Mouse (Mus musculus) forebrain, embryonic 12.5 days (tissue): ENCODE measurements around the gene 4933407L21Rik. TPM values are rescaled to one million over a fixed set of nuclear protein-coding genes. Genes with fewer than 3 reads are reported as not detected.
"Not testable (repeated sequence)": the region's sequence is repeated elsewhere in the genome, so short reads cannot be mapped to it uniquely, and the experiment has no call there.

Experiments used
- ATAC-seq: fragments of 200-750 bp; cut with Nextera tagmentation; 2 replicates; pipeline ENCODE4 v1.8.0; 2017; ENCODE audit warnings: moderate TSS enrichment; ENCODE audit not compliant: low FRiP score
- H3K27ac ChIP-seq: fragments of 300-500 bp; sonication (generic); 2 replicates; pipeline ENCODE4 v1.5.1; 2016; ENCODE audit warnings: mild to moderate bottlenecking
- H3K27me3 ChIP-seq: fragments of 300-500 bp; sonication (generic); 2 replicates; pipeline ENCODE4 v1.6.1; 2016; ENCODE audit warnings: mild to moderate bottlenecking
- H3K36me3 ChIP-seq: fragments of 300-500 bp; sonication (generic); replicated peaks from 2 replicates; pipeline ENCODE4 v1.6.1; 2016; ENCODE audit warnings: mild to moderate bottlenecking
- H3K4me1 ChIP-seq: fragments of 300-500 bp; sonication (generic); 2 replicates; pipeline ENCODE4 v1.6.1; 2016
- H3K4me2 ChIP-seq: fragments of 300-500 bp; sonication (generic); 2 replicates; pipeline ENCODE4 v1.6.1; 2016; ENCODE audit warnings: mild to moderate bottlenecking, moderate library complexity
- H3K4me3 ChIP-seq: fragments of 300-500 bp; sonication (generic); replicated peaks from 2 replicates; pipeline ENCODE4 v1.5.1; 2016; ENCODE audit warnings: mild to moderate bottlenecking
- H3K9ac ChIP-seq: fragments of 300-500 bp; sonication (generic); 2 replicates; pipeline ENCODE4 v1.6.1; 2016; ENCODE audit warnings: mild to moderate bottlenecking
- H3K9me3 ChIP-seq: fragments of 300-500 bp; sonication (generic); 2 replicates; pipeline ENCODE4 v1.6.1; 2016
- WGBS: fragments of 180-500 bp; shearing (Covaris S2); methylation state at CpG from one replicate; pipeline ENCODE4 v1.1.7; 2016; 5-methylcytosine and 5-hydroxymethylcytosine counted together
- polyA plus RNA-seq: library from polyadenylated mRNA; unstranded; fragments of >200 nt; fragmentation: Nextera tagmentation; extraction: Ambion mirVana; gene quantifications from 2 replicates; pipeline ENCODE4 v1.2.1, GENCODE M21; 2016

4933407L21Rik gene
- polyA plus RNA-seq, 1 experiment from 2014 or later = 2.4 TPM

- WGBS = 67% methylated on average over 3 of the region's 3 CpGs
- Histone ChIP-seq H3K27ac (no peak overlapping the region), H3K4me2 (no peak overlapping the region), H3K36me3 (no peaks in the 10 kb centered on the region), H3K27me3 (no peaks in the 10 kb centered on the region), H3K9ac (no peak overlapping the region), H3K9me3 (no peaks in the 10 kb centered on the region), H3K4me1 (no peaks in the 10 kb centered on the region), H3K4me3 (no peak overlapping the region)
- ATAC-seq = no peak
Measured at GRCm38 (mm10) chr1:85972341-85972740, 44.1 kb downstream of the 4933407L21Rik start.

DNA sequence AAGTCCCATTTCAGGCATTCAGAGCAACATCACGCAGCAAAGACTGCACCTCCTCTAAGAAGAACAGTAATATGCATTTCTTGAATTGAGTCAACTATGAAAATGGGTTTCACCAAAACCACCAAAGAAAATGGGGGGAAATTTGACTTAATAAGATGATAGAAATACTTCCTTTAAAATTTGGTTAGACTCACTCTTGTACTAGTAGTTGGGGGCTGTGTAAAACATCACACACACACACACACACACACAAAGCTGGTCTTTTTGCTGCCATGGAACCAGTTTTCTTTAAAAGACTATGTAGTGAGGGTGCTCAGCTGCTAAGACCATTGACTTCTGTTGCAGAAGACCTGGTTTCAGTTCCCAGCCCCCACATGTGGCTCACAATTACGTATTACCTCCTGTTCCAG lies 45.2 kb downstream of the 4933407L21Rik start:
- H3K9ac ChIP-seq = no peak overlapping the region
- WGBS = 84% methylated on average over 2 of the region's 2 CpGs
- no peaks in the 10 kb centered on the region for H3K27me3 ChIP-seq
- H3K4me3 ChIP-seq = no peak overlapping the region
- no peaks in the 10 kb centered on the region for H3K9me3 ChIP-seq
- H3K27ac ChIP-seq = no peak overlapping the region
- no peak for ATAC-seq
- H3K36me3 ChIP-seq = no peaks in the 10 kb centered on the region
- H3K4me2 ChIP-seq = no peak overlapping the region
- no peaks in the 10 kb centered on the region for H3K4me1 ChIP-seq

DNA sequence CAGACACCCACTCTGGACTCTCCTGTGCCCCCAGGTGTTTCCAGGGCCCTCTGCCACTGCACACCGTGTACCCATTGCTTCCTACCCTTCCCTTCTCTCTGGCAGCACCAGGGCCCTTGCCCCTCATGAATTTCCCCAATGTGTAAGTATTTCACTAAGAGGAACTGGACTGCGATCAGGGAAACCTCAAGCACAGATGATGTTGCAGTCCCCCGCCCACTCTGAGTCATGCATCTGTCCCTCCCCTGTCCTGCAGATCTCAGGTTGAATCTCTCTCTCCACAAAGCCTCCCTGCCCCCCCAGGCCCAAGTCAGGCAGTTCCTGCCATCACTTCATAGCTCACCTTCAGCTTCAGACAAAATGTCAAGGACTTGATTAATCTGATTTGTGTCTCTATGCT lies 49.4 kb downstream of the 4933407L21Rik start:
- Histone ChIP-seq H3K27ac (no peak overlapping the region), H3K4me2 (no peak overlapping the region), H3K4me3 (no peak overlapping the region), H3K9ac (no peak overlapping the region), H3K4me1 (no peaks in the 10 kb centered on the region), H3K36me3 (no peaks in the 10 kb centered on the region), H3K27me3 (no peaks in the 10 kb centered on the region), H3K9me3 (no peaks in the 10 kb centered on the region)
- WGBS = 81% methylated on average over 3 of the region's 3 CpGs
- ATAC-seq = no peak

DNA sequence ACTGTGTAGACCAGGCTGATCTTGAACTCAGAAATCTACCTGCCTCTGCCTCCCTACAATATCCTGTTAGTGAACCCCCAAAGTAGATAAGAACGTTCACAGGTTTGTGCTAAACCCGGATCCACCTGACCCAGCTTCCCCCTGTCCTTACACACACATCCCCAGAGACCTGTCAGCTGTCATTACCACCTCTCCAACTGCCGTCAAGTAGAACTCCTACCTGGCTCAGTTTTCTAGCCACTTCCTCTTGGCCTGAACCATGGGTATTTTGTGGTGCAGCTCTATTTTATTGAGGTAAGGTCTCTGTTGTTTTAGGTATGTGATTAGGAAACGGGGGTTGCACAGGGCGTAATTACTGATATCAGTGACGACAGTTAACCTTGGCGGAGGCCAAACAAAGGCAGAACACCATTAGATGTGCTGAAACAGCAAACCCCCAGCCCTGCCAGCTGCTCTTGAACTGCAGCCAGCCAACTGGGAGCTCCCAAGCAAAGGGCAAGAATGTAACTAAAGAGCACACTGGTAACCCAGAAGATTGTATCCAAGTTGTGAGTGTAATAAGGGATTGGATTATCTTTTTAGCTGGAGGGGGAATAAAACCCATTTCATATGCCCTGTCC lies 53.6 kb downstream of the 4933407L21Rik start:
- Histone ChIP-seq H3K4me2 (no peak overlapping the region), H3K4me1 (no peaks in the 10 kb centered on the region), H3K36me3 (no peaks in the 10 kb centered on the region), H3K9ac (no peak overlapping the region), H3K27me3 (no peaks in the 10 kb centered on the region), H3K9me3 (no peaks in the 10 kb centered on the region), H3K4me3 (no peak overlapping the region), H3K27ac (no peak overlapping the region)
- no peak for ATAC-seq
- 74% methylated on average over 7 of the region's 7 CpGs for WGBS

- no peak for ATAC-seq
- no peaks in the 10 kb centered on the region for H3K36me3 ChIP-seq
- WGBS = 80% methylated on average over 3 of the region's 3 CpGs
Measured at GRCm38 (mm10) chr1:85985784-85986183, 57.5 kb downstream of the 4933407L21Rik start.

DNA sequence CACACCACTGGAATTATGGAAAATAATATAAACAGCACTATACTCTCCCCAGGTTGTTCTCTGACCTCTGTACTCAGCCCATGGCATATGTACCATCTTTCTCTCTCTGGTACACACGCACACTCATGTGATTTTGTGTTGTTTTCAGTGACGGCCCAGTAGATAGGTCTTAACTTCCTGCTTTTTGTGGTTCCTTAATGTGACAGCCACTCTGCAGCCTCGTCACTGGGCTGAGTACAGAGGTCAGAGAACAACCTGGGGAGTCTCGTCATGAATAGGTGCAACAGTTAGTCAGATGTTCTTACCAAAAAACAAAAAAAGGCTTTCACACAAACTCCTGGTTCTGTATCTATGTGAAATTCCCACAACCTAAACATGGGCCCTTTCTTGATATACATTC lies 60.1 kb downstream of the 4933407L21Rik start:
- no peak for ATAC-seq
- no peaks in the 10 kb centered on the region for H3K9me3 ChIP-seq
- WGBS = 78% methylated on average over 4 of the region's 4 CpGs
- H3K27ac ChIP-seq = no peak overlapping the region
- no peak overlapping the region for H3K4me2 ChIP-seq
- no peak overlapping the region for H3K4me3 ChIP-seq
- H3K36me3 ChIP-seq = no peaks in the 10 kb centered on the region
- no peaks in the 10 kb centered on the region for H3K4me1 ChIP-seq
- no peak overlapping the region for H3K9ac ChIP-seq
- H3K27me3 ChIP-seq = no peaks in the 10 kb centered on the region

More at GRCm38 (mm10) chr1:85985784-85986183, 57.5 kb downstream of the 4933407L21Rik start:
- H3K4me3 ChIP-seq = no peak overlapping the region
- no peak overlapping the region for H3K9ac ChIP-seq
- H3K4me2 ChIP-seq = no peak overlapping the region
- no peaks in the 10 kb centered on the region for H3K9me3 ChIP-seq
- H3K27ac ChIP-seq = no peak overlapping the region
- no peaks in the 10 kb centered on the region for H3K4me1 ChIP-seq
- no peaks in the 10 kb centered on the region for H3K27me3 ChIP-seq

DNA sequence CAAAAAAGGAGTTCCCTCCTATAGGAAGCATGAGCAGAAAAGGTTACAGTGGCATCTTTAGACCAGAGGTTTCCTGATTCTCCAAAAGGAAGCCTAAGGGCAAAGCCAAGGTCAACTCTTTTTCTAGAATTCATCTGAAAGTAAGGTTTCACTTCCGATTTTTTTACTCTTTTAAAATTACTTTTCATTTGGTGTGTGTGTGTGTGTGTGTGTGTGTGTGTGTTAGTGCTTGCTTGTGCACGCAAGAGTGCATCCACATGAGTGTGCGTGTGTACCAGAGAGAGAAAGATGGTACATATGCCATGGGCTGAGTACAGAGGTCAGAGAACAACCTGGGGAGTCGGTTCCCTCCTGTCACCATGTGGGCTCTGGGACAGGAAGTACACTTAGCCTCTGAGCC lies 60.6 kb downstream of the 4933407L21Rik start:
- not testable (repeated sequence) for H3K36me3 ChIP-seq

More for the DNA sequence above, 60.6 kb downstream of the 4933407L21Rik start:
- not testable (repeated sequence) for H3K4me1 ChIP-seq, H3K9me3 ChIP-seq, ATAC-seq, H3K27ac ChIP-seq, H3K27me3 ChIP-seq, H3K4me3 ChIP-seq, H3K9ac ChIP-seq, H3K4me2 ChIP-seq
- 89% methylated on average over 4 of the region's 4 CpGs for WGBS

Other genes starting within 250 kb of the 4933407L21Rik start
- gene A630001G21Rik, start 149.8 kb upstream of the 4933407L21Rik start, polyA plus RNA-seq = 0.53 and 1.6 TPM in 2 replicates
- gene Cab39, start 135.0 kb upstream of the 4933407L21Rik start, polyA plus RNA-seq = 68.3 and 69.7 TPM in 2 replicates
- gene Itm2c, start 34.2 kb upstream of the 4933407L21Rik start, polyA plus RNA-seq = 116 and 119 TPM in 2 replicates
- gene Gpr55, start 32.5 kb downstream of the 4933407L21Rik start, polyA plus RNA-seq = 0.05 TPM in 1 of 2 replicates, not detected in the other
- gene Spata3, start 88.3 kb downstream of the 4933407L21Rik start, polyA plus RNA-seq = not detected in 2 replicates
- 0.43 and 0.73 TPM in 2 replicates for gene 2810459M11Rik, start 117.4 kb downstream of the 4933407L21Rik start, polyA plus RNA-seq
- gene Psmd1, start 135.9 kb downstream of the 4933407L21Rik start, polyA plus RNA-seq = 202 and 214 TPM in 2 replicates
- 0.44 and 0.75 TPM in 2 replicates for gene Htr2b, start 183.5 kb downstream of the 4933407L21Rik start, polyA plus RNA-seq
- 0.54 TPM in 1 of 2 replicates, not detected in the other for gene Gm21972, start 205.2 kb downstream of the 4933407L21Rik start, polyA plus RNA-seq
- 36.8 and 38.6 TPM in 2 replicates for gene Armc9, start 226.3 kb downstream of the 4933407L21Rik start, polyA plus RNA-seq